Mouse (Mus musculus): ENCODE results near the gene Rin3. TPM values are rescaled to one million over a fixed set of nuclear protein-coding genes. Genes with fewer than 3 reads are reported as not detected.
A peak's percentile ranks its signal among the peaks of the same experiment; 100 is the strongest.

The Rin3 gene
- total and polyA plus RNA-seq, 2 experiments from 2014 or later = 1.6 to 3.7 TPM

- WGBS = 69% methylated on average over 5 of the region's 5 CpGs
- ATAC-seq (ENCODE audit: low FRiP score) (no peak), DNase-seq (ENCODE audit: low spot score) (no peak)
- Histone ChIP-seq H3K27ac (ENCODE audit: low read depth, low read length) (no peak overlapping the region), H3K4me2 (ENCODE audit: low read depth, low read length, poor library complexity, severe bottlenecking) (no peak overlapping the region), H3K9ac (replicated peaks; ENCODE audit: low read length, poor library complexity, severe bottlenecking) (no peak overlapping the region), H3K36me3 (ENCODE audit: insufficient read depth, low read length) (no peaks in the 10 kb centered on the region), H3K4me3 (ENCODE audit: low read depth, low read length) (no peak overlapping the region), H3K9me3 (ENCODE audit: low read length) (no peaks in the 10 kb centered on the region), H3K4me1 (ENCODE audit: insufficient read depth, low read length) (0 out of 2 replicates have a peak, but pooled peaks cover 4% of the 10 kb centered on the region), H3K27me3 (ENCODE audit: insufficient read depth, low read length) (no peaks in the 10 kb centered on the region)
- TF ChIP-seq CTCF (IDR thresholded peaks at IDR 0.05) = no peak
Measured at GRCm38 (mm10) chr12:102299209-102299608, 16.4 kb downstream of the Rin3 start.

DNA sequence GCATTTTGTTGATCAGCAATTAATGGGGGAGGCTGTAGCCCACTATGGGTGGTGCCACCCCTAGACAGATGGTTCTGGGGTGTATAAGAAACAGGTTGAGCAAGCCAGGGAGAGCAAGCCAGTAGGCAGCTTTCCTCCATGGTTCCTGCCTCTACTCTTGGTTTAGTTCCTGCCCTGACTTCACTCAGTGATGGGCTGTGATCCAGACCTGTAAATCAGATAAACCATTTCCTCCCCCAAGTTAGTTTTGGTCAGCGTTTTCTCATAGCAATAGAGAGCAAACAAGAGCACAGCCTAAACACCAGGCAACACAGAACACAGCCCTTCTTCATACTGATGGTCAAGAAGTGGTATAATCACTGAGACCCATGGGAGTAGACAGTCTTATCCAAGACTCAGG is 18.7 kb downstream of the Rin3 start:
- DNase-seq (ENCODE audit: low spot score) (no peak), ATAC-seq (ENCODE audit: low FRiP score) (no peak)
- Histone ChIP-seq H3K9me3 (ENCODE audit: low read length) (no peaks in the 10 kb centered on the region), H3K27ac (ENCODE audit: low read depth, low read length) (no peak overlapping the region), H3K4me2 (ENCODE audit: low read depth, low read length, poor library complexity, severe bottlenecking) (no peak overlapping the region), H3K4me3 (ENCODE audit: low read depth, low read length) (no peak overlapping the region), H3K36me3 (ENCODE audit: insufficient read depth, low read length) (no peaks in the 10 kb centered on the region), H3K27me3 (ENCODE audit: insufficient read depth, low read length) (no peaks in the 10 kb centered on the region), H3K4me1 (ENCODE audit: insufficient read depth, low read length) (0 out of 2 replicates have a peak, but pooled peaks cover 4% of the 10 kb centered on the region), H3K9ac (replicated peaks; ENCODE audit: low read length, poor library complexity, severe bottlenecking) (no peak overlapping the region)
- WGBS = 83% methylated on average over 1 of the region's 1 CpGs
- no peak for TF ChIP-seq CTCF (IDR thresholded peaks at IDR 0.05)

DNA sequence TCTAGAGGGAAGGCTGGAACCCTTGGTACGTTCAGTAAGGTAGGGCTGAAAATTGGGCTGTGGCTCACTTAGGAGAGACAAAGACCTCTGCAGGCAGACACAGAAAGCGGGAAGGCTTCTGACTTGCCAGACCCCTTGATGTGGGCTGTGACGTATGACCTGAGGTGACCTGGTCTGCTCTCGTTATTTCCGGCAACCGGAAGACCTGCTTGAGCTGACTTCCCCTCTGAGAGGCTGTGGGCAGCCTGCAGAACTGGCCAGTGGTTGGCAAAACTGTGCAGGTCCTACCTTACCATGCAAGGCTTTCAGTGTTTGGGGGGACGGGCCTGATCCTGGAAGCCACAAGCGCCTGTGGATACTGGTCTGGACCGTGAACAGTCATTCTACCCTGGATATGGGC is 19.5 kb downstream of the Rin3 start:
- Histone ChIP-seq H3K4me2 (ENCODE audit: low read depth, low read length, poor library complexity, severe bottlenecking) (no peak overlapping the region), H3K27me3 (ENCODE audit: insufficient read depth, low read length) (no peaks in the 10 kb centered on the region), H3K9ac (replicated peaks; ENCODE audit: low read length, poor library complexity, severe bottlenecking) (no peak overlapping the region), H3K4me3 (ENCODE audit: low read depth, low read length) (no peak overlapping the region), H3K4me1 (ENCODE audit: insufficient read depth, low read length) (0 out of 2 replicates have a peak, but pooled peaks cover 4% of the 10 kb centered on the region), H3K9me3 (ENCODE audit: low read length) (no peaks in the 10 kb centered on the region), H3K36me3 (ENCODE audit: insufficient read depth, low read length) (no peaks in the 10 kb centered on the region), H3K27ac (ENCODE audit: low read depth, low read length) (no peak overlapping the region)
- DNase-seq (ENCODE audit: low spot score) = no peak
- ATAC-seq (ENCODE audit: low FRiP score) = no peak
- TF ChIP-seq CTCF (IDR thresholded peaks at IDR 0.05) = no peak
- WGBS = 80% methylated on average over 9 of the region's 9 CpGs

GRCm38 (mm10) chr12:102302831-102303351 is 20.0 kb downstream of the Rin3 start:
- DNase-seq (ENCODE audit: low spot score) = peak; percentile 40
- Histone ChIP-seq H3K4me3 (ENCODE audit: low read depth, low read length) (no peak overlapping the region), H3K9ac (replicated peaks; ENCODE audit: low read length, poor library complexity, severe bottlenecking) (no peak overlapping the region), H3K27ac (ENCODE audit: low read depth, low read length) (no peak overlapping the region), H3K4me1 (ENCODE audit: insufficient read depth, low read length) (0 out of 2 replicates have a peak, but pooled peaks cover 4% of the 10 kb centered on the region), H3K9me3 (ENCODE audit: low read length) (no peaks in the 10 kb centered on the region), H3K27me3 (ENCODE audit: insufficient read depth, low read length) (no peaks in the 10 kb centered on the region), H3K4me2 (ENCODE audit: low read depth, low read length, poor library complexity, severe bottlenecking) (no peak overlapping the region), H3K36me3 (ENCODE audit: insufficient read depth, low read length) (no peaks in the 10 kb centered on the region)
- no peak; the same call in 1 of the 2 replicates for ATAC-seq (ENCODE audit: low FRiP score)
- no peak for TF ChIP-seq CTCF (IDR thresholded peaks at IDR 0.05)
- 77% methylated on average over 4 of the region's 4 CpGs for WGBS

DNA sequence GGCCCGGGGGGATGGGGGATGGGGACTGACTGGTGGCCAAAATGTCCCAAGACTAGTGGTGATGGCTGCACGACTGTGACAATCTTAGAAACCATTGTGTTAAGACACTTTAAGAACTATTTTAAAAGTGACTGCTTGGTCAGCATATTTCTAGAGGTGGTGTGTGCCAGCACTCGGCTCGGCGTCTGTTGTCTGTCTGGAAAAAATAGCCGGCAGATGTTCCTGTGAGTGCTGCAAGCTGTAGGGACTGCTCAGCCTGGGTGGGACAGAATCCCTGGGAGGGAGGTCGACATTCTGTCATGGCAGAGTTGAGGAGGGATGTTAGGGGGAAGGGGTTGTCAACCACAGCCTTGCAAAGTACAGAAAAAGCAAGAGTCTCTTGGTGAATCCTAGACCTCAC is 21.0 kb downstream of the Rin3 start:
- 0 out of 2 replicates have a peak, but pooled peaks cover 4% of the 10 kb centered on the region for H3K4me1 ChIP-seq (ENCODE audit: insufficient read depth, low read length)
- no peaks in the 10 kb centered on the region for H3K9me3 ChIP-seq (ENCODE audit: low read length)
- no peak overlapping the region for H3K4me2 ChIP-seq (ENCODE audit: low read depth, low read length, poor library complexity, severe bottlenecking)
- no peaks in the 10 kb centered on the region for H3K27me3 ChIP-seq (ENCODE audit: insufficient read depth, low read length)
- no peaks in the 10 kb centered on the region for H3K36me3 ChIP-seq (ENCODE audit: insufficient read depth, low read length)
- 57% methylated on average over 7 of the region's 7 CpGs for WGBS
- H3K4me3 ChIP-seq (ENCODE audit: low read depth, low read length) = no peak overlapping the region
- DNase-seq (ENCODE audit: low spot score) (no peak), ATAC-seq (ENCODE audit: low FRiP score) (no peak)
- H3K9ac ChIP-seq (replicated peaks; ENCODE audit: low read length, poor library complexity, severe bottlenecking) = no peak overlapping the region
- no peak for TF ChIP-seq CTCF (IDR thresholded peaks at IDR 0.05)
- H3K27ac ChIP-seq (ENCODE audit: low read depth, low read length) = no peak overlapping the region

- 60% methylated on average over 10 of the region's 10 CpGs for WGBS
- Histone ChIP-seq H3K9ac (replicated peaks; ENCODE audit: low read length, poor library complexity, severe bottlenecking) (no peak overlapping the region), H3K9me3 (ENCODE audit: low read length) (no peaks in the 10 kb centered on the region), H3K27me3 (ENCODE audit: insufficient read depth, low read length) (no peaks in the 10 kb centered on the region), H3K4me2 (ENCODE audit: low read depth, low read length, poor library complexity, severe bottlenecking) (no peak overlapping the region), H3K4me3 (ENCODE audit: low read depth, low read length) (no peak overlapping the region), H3K36me3 (ENCODE audit: insufficient read depth, low read length) (no peaks in the 10 kb centered on the region), H3K27ac (ENCODE audit: low read depth, low read length) (no peak overlapping the region), H3K4me1 (ENCODE audit: insufficient read depth, low read length) (0 out of 2 replicates have a peak, but pooled peaks cover 4% of the 10 kb centered on the region)
- peak; percentile 58 for DNase-seq (ENCODE audit: low spot score)
- no peak for ATAC-seq (ENCODE audit: low FRiP score)
- no peak for TF ChIP-seq CTCF (IDR thresholded peaks at IDR 0.05)
Measured at GRCm38 (mm10) chr12:102305069-102305836, 22.4 kb downstream of the Rin3 start.
